Mouse (Mus musculus) liver, embryonic 12.5 days (tissue): ENCODE measurements around the gene Ptprm. TPM values are rescaled to one million over a fixed set of nuclear protein-coding genes. Genes with fewer than 3 reads are reported as not detected.
A peak's percentile ranks its signal among the peaks of the same experiment; 100 is the strongest.

Experiments
- ATAC-seq: fragments of 200-750 bp; cut with Nextera tagmentation; 2 replicates; pipeline ENCODE4 v1.8.0; 2017; ENCODE audit warnings: moderate number of reproducible peaks, mild to moderate bottlenecking, moderate library complexity
- H3K27ac ChIP-seq: fragments of 300-500 bp; sonication (generic); 2 replicates; pipeline ENCODE4 v1.5.1; 2016; ENCODE audit warnings: mild to moderate bottlenecking
- H3K27me3 ChIP-seq: fragments of 300-500 bp; sonication (generic); replicated peaks from 2 replicates; pipeline ENCODE4 v1.6.1; 2016; ENCODE audit warnings: mild to moderate bottlenecking, moderate library complexity
- H3K36me3 ChIP-seq: fragments of 300-500 bp; sonication (generic); 2 replicates; pipeline ENCODE4 v1.6.1; 2016; ENCODE audit warnings: mild to moderate bottlenecking, moderate library complexity
- H3K4me1 ChIP-seq: fragments of 300-500 bp; sonication (generic); 2 replicates; pipeline ENCODE4 v1.6.1; 2016
- H3K4me2 ChIP-seq: fragments of 300-500 bp; sonication (generic); 2 replicates; pipeline ENCODE4 v1.6.1; 2016; ENCODE audit warnings: mild to moderate bottlenecking, moderate library complexity
- H3K4me3 ChIP-seq: fragments of 300-500 bp; sonication (generic); 2 replicates; pipeline ENCODE4 v1.5.1; 2016; ENCODE audit warnings: mild to moderate bottlenecking, moderate library complexity
- H3K9ac ChIP-seq: fragments of 300-500 bp; sonication (generic); 2 replicates; pipeline ENCODE4 v1.6.1; 2016; ENCODE audit warnings: mild to moderate bottlenecking, moderate library complexity
- H3K9me3 ChIP-seq: fragments of 300-500 bp; sonication (generic); replicated peaks from 2 replicates; pipeline ENCODE4 v1.6.1; 2016; ENCODE audit warnings: mild to moderate bottlenecking, moderate library complexity
- WGBS: fragments of 180-500 bp; shearing (Covaris S2); methylation state at CpG from one replicate; pipeline ENCODE4 v1.1.7; 2016; ENCODE audit not compliant: insufficient replicate concordance; 5-methylcytosine and 5-hydroxymethylcytosine counted together
- polyA plus RNA-seq: library from polyadenylated mRNA; unstranded; fragments of >200 nt; fragmentation: Nextera tagmentation; extraction: Ambion mirVana; gene quantifications from 2 replicates; pipeline ENCODE4 v1.2.1, GENCODE M21; 2016

The Ptprm gene
- polyA plus RNA-seq, 1 experiment from 2014 or later: 2.5 TPM

GRCm38 (mm10) chr17:66909901-66910300 lies 444.4 kb downstream of the Ptprm start:
- Histone ChIP-seq H3K4me2 (no peak overlapping the region), H3K4me1 (no peaks in the 10 kb centered on the region), H3K36me3 (no peaks in the 10 kb centered on the region), H3K9ac (no peak overlapping the region), H3K4me3 (no peak overlapping the region), H3K9me3 (no peaks in the 10 kb centered on the region), H3K27ac (no peak overlapping the region), H3K27me3 (no peaks in the 10 kb centered on the region)
- no peak for ATAC-seq
- WGBS: 60% methylated on average over 4 of the region's 4 CpGs

DNA sequence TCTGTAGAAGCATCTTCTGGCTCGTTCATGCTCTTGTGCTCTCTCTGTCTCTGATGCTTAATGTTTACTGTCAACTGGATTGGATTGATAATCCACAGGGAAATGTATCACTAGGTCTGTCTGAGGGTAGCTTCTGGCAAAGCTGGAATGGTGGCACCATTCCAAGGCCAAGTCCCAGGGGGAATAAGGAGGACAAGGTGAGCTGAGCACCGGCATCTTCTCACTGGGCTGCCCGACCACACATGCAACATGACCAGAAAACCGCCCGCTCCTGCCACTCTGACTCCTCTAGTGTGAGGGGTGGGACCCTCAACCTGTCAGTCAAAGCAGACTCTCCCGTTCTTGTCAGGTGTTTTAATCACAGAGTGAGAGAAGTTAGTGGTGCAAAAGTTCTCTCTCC lies 445.3 kb downstream of the Ptprm start:
- H3K27me3 ChIP-seq: no peaks in the 10 kb centered on the region
- H3K4me1 ChIP-seq: no peaks in the 10 kb centered on the region
- no peaks in the 10 kb centered on the region for H3K9me3 ChIP-seq
- H3K36me3 ChIP-seq: no peaks in the 10 kb centered on the region
- ATAC-seq: no peak
- no peak overlapping the region for H3K27ac ChIP-seq
- WGBS: 73% methylated on average over 6 of the region's 6 CpGs
- no peak overlapping the region for H3K9ac ChIP-seq
- no peak overlapping the region for H3K4me2 ChIP-seq
- H3K4me3 ChIP-seq: no peak overlapping the region

- no peaks in the 10 kb centered on the region for H3K4me1 ChIP-seq
- no peak overlapping the region for H3K4me3 ChIP-seq
- 58% methylated on average over 1 of the region's 1 CpGs for WGBS
- H3K9ac ChIP-seq: no peak overlapping the region
- H3K4me2 ChIP-seq: no peak overlapping the region
- H3K9me3 ChIP-seq: no peaks in the 10 kb centered on the region
- no peaks in the 10 kb centered on the region for H3K27me3 ChIP-seq
- no peaks in the 10 kb centered on the region for H3K36me3 ChIP-seq
- no peak overlapping the region for H3K27ac ChIP-seq
- ATAC-seq: no peak
Observed at GRCm38 (mm10) chr17:66894181-66894580, 460.1 kb downstream of the Ptprm start.

GRCm38 (mm10) chr17:66891916-66892315 lies 462.3 kb downstream of the Ptprm start:
- 75% methylated on average over 6 of the region's 6 CpGs for WGBS
- Histone ChIP-seq H3K4me2 (no peak overlapping the region), H3K4me1 (no peaks in the 10 kb centered on the region), H3K9me3 (no peaks in the 10 kb centered on the region), H3K36me3 (no peaks in the 10 kb centered on the region), H3K4me3 (no peak overlapping the region), H3K27ac (no peak overlapping the region), H3K9ac (no peak overlapping the region), H3K27me3 (no peaks in the 10 kb centered on the region)
- no peak for ATAC-seq

GRCm38 (mm10) chr17:66891067-66891862 lies 463.0 kb downstream of the Ptprm start:
- H3K4me2 ChIP-seq: no peak overlapping the region
- no peak overlapping the region for H3K9ac ChIP-seq
- H3K27me3 ChIP-seq: no peaks in the 10 kb centered on the region
- H3K36me3 ChIP-seq: no peaks in the 10 kb centered on the region
- H3K27ac ChIP-seq: no peak overlapping the region
- no peak overlapping the region for H3K4me3 ChIP-seq
- no peaks in the 10 kb centered on the region for H3K4me1 ChIP-seq
- no peak for ATAC-seq
- 61% methylated on average over 13 of the region's 13 CpGs for WGBS
- no peaks in the 10 kb centered on the region for H3K9me3 ChIP-seq

DNA sequence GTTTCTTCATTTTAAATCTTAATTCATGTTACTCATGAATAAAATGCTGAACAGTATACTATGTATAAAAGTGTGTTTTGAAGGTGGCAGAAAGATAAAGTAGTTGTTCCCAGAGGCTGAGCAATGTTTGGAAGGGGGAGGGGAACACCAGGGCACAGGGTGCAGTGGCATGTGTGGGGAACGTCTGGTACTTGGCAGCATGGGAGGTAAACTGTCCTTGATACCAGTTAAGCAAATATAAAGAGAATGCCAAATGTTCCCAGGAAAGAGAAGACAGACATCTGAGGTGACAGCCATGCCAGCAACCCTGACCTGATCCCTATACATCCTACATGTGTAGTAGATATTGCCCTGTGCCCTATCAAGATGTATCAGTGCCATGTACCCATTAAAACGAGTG lies 472.0 kb downstream of the Ptprm start:
- H3K9me3 ChIP-seq: no peaks in the 10 kb centered on the region
- H3K4me3 ChIP-seq: no peak overlapping the region
- no peak overlapping the region for H3K27ac ChIP-seq
- no peak overlapping the region for H3K9ac ChIP-seq
- no peaks in the 10 kb centered on the region for H3K27me3 ChIP-seq
- no peaks in the 10 kb centered on the region for H3K4me1 ChIP-seq
- no peak overlapping the region for H3K4me2 ChIP-seq
- ATAC-seq: no peak
- no peaks in the 10 kb centered on the region for H3K36me3 ChIP-seq
- WGBS: 52% methylated on average over 2 of the region's 2 CpGs

GRCm38 (mm10) chr17:66880969-66881701 lies 473.1 kb downstream of the Ptprm start:
- H3K9ac ChIP-seq: no peak overlapping the region
- peak; percentile 67 for ATAC-seq
- no peaks in the 10 kb centered on the region for H3K36me3 ChIP-seq
- H3K4me2 ChIP-seq: no peak overlapping the region
- H3K9me3 ChIP-seq: no peaks in the 10 kb centered on the region
- H3K27me3 ChIP-seq: no peaks in the 10 kb centered on the region
- no peak overlapping the region for H3K27ac ChIP-seq
- no peak overlapping the region for H3K4me3 ChIP-seq
- no peaks in the 10 kb centered on the region for H3K4me1 ChIP-seq
- WGBS: 66% methylated on average over 9 of the region's 9 CpGs

- no peak for ATAC-seq
- 57% methylated on average over 2 of the region's 2 CpGs for WGBS
- no peaks in the 10 kb centered on the region for H3K27me3 ChIP-seq
- H3K36me3 ChIP-seq: no peaks in the 10 kb centered on the region
- no peaks in the 10 kb centered on the region for H3K4me1 ChIP-seq
- H3K9me3 ChIP-seq: no peaks in the 10 kb centered on the region
- no peak overlapping the region for H3K27ac ChIP-seq
- no peak overlapping the region for H3K4me3 ChIP-seq
- H3K4me2 ChIP-seq: no peak overlapping the region
- H3K9ac ChIP-seq: no peak overlapping the region
Observed at GRCm38 (mm10) chr17:66879151-66879550, 475.1 kb downstream of the Ptprm start.

- WGBS: 52% methylated on average over 6 of the region's 6 CpGs
- no peak overlapping the region for H3K4me2 ChIP-seq
- no peaks in the 10 kb centered on the region for H3K9me3 ChIP-seq
- no peak overlapping the region for H3K9ac ChIP-seq
- no peak overlapping the region for H3K4me3 ChIP-seq
- no peak for ATAC-seq
- no peaks in the 10 kb centered on the region for H3K27me3 ChIP-seq
- no peaks in the 10 kb centered on the region for H3K36me3 ChIP-seq
- H3K27ac ChIP-seq: no peak overlapping the region
- H3K4me1 ChIP-seq: no peaks in the 10 kb centered on the region
Observed at GRCm38 (mm10) chr17:66877582-66877981, 476.7 kb downstream of the Ptprm start.

DNA sequence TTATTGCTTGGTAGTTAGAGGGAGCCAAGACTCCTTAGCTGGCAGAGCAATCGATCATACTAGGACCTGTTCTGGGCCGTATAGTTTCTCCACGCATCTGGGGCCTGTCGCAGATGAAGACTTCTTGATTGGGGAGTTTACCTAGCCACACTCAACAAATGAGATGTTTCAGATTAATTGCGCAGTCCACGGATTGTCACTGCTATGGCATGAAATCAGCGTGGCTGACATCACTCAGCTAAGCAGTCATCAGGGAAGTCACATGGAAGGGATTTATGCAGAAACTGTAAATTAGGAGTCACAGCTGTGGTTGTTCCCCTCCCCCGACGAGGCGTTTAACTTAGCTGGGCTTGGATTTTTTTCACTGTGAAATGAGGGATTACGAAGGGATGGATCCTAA lies 479.4 kb downstream of the Ptprm start:
- no peak overlapping the region for H3K27ac ChIP-seq
- no peaks in the 10 kb centered on the region for H3K36me3 ChIP-seq
- no peak for ATAC-seq
- H3K4me1 ChIP-seq: no peaks in the 10 kb centered on the region
- H3K9me3 ChIP-seq: no peaks in the 10 kb centered on the region
- H3K4me2 ChIP-seq: no peak overlapping the region
- H3K4me3 ChIP-seq: no peak overlapping the region
- no peak overlapping the region for H3K9ac ChIP-seq
- 83% methylated on average over 11 of the region's 11 CpGs for WGBS
- H3K27me3 ChIP-seq: no peaks in the 10 kb centered on the region

- Histone ChIP-seq H3K27ac (no peak overlapping the region), H3K9me3 (no peaks in the 10 kb centered on the region), H3K9ac (no peak overlapping the region), H3K27me3 (no peaks in the 10 kb centered on the region), H3K4me1 (no peaks in the 10 kb centered on the region), H3K4me3 (no peak overlapping the region), H3K36me3 (no peaks in the 10 kb centered on the region), H3K4me2 (no peak overlapping the region)
- 70% methylated on average over 4 of the region's 4 CpGs for WGBS
- no peak for ATAC-seq
Observed at GRCm38 (mm10) chr17:66871396-66871795, 482.9 kb downstream of the Ptprm start.

GRCm38 (mm10) chr17:66869581-66870002 lies 484.7 kb downstream of the Ptprm start:
- Histone ChIP-seq H3K27me3 (no peaks in the 10 kb centered on the region), H3K9ac (no peak overlapping the region), H3K4me1 (no peaks in the 10 kb centered on the region), H3K4me2 (no peak overlapping the region), H3K4me3 (no peak overlapping the region), H3K9me3 (no peaks in the 10 kb centered on the region), H3K27ac (no peak overlapping the region), H3K36me3 (no peaks in the 10 kb centered on the region)
- WGBS: 79% methylated on average over 13 of the region's 13 CpGs
- no peak for ATAC-seq
